Mouse (Mus musculus) spleen, adult 2 months (tissue): ENCODE data around the gene Reps2.

Experiments
- CTCF ChIP-seq: fragments of 200-500 bp; IDR thresholded peaks from 2 replicates; pipeline ENCODE4 v1.5.1; 2011; ENCODE audit warnings: mild to moderate bottlenecking, inconsistent platforms; ENCODE audit not compliant: insufficient read depth, insufficient read length, insufficient replicate concordance; ENCODE audit errors: extremely low read depth
- POLR2A ChIP-seq: fragments of 200-500 bp; IDR thresholded peaks from 2 replicates; pipeline ENCODE4 v1.6.1; 2011; ENCODE audit warnings: low read depth, low read length, inconsistent platforms

DNA sequence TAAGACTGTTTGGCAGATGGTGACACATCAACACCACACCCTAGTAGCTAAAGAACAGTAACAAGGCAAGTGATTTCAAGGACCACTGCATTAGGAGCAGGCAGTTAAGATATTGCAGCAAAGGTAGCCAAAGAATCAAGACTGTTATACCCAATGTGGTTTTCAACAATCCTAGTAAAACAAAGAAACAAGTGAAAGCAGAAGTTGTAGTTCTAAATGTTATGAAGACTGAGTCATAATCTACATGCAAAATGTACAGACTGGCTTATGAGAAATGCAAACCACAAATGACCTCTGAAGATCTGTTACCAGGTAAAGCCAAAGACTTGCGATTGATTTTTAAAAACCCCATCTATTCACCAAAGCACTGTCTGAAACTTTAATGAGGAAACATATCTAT lies 101.5 kb downstream of the Reps2 start:
- TF ChIP-seq POLR2A (no peak), CTCF (no peak)
